Mouse (Mus musculus) heart, postnatal 36 days (tissue): ENCODE measurements at regions not wholly inside any gene's neighbourhood (a gene's known extent, or its start where the extent isn't known, plus 50 kb on each side); places are given as distances from the start of the nearest gene placed in this dataset.

ENCODE experiments used
- DNase-seq, 2 experiments: peaks; one replicate each; pipeline ENCODE4 v3.0.0; 2021 to 2022
- intact Hi-C: fragments of 180-260 bp; cut with DNase I; formaldehyde crosslinking; loops from one replicate; pipeline ENCODE4 v1.15.1; 2025

DNA sequence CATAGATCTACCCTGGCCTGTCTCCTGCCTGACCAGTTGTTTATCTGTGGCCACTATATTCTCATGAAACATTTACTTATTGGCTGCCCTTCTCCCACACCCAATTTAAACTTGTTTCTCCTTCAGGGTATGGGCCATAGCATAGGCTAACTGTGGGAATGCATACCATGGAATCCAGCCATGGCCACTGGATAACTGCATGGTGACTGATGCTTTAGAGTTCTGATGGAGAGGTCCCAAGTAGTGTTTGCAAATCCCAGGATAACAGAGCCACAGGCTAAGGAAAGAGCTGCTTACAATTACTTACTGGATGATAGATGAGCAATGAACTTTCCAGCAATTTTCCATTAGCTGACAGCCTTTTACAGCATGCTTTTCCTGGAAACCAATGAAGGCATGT is 139.5 kb upstream of the Sstr4 start:
- intact Hi-C loops = no loop called here
- DNase-seq = no peak

DNA sequence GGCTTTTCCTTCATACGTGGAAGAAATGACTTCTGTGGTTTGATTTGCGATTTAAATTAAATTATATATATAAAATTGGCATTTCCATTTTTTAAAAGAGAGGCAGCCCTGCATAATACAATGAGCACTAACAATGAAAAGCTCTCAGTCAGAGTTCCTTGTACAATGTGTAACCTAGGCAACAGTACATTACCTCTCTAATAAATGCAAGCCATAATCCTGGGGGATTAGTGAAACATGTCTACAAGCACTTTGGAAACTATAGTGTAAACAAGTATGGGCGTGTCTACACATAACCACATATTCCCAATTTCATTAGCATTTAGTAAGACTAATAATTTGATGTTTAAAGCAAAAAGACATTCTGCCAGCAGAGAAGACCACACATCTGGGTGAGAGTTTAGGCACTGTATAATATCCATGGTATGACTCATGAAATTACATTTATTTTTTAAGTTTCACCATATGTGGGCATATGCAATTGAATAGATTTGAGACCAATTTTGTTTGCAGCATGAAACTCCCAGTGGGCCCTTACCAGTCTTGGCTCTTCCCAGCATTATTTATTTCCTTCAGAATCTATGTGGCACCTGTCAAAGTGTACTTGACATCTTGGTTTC is 130.9 kb upstream of the Sstr4 start:
- intact Hi-C loops = no loop called here
- DNase-seq = no peak

DNA sequence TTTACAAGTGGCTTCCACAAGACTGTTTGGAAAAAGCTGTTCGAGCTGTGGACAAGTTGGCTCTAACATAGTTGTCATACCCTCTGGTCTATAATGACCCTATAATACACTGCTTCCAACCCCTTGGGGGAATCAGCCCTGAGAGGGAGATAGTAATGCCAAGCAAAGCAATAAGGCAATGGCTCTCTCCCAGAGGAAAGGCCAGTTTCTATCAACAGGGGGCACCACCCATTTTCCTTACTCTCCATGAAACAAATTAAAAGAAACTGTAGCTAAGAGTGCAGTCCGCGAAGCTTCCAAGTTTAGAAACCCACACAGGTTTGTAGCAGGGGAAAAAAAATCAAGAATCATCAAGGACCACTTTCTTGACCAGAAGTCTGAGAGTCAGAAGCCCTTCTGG is 115.9 kb upstream of the Sstr4 start:
- intact Hi-C loops = loop anchor here (5.0 kb wide), 3 partner anchors 48 to 157 kb away; partner anchors contain the start of gene Sstr4
- DNase-seq = peak in 1 of 2 experiments; percentile 19

GRCm38 (mm10) chr2:148290326-148290725 is 104.8 kb upstream of the Sstr4 start:
- no peak for DNase-seq
- intact Hi-C loops = no loop called here

DNA sequence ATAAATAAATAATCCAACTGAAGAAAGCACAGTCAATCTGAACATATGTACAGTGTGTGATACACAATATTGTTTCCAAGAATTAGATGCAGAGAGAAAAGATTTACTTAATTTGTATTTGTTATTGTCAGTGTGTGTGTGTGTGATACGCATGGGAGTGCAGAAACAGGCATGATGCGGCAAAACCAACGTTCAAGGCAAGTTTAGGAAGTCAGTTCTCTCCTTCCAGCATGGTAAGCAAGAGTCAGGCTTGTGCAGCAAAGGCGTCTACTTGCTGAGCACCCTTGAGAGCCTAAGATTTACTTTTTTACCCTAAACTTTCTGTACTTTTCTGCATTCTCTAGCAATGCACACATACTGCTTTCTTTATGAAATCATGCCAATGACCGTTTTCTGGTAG is 102.7 kb upstream of the Sstr4 start:
- intact Hi-C loops = no loop called here
- DNase-seq = no peak

DNA sequence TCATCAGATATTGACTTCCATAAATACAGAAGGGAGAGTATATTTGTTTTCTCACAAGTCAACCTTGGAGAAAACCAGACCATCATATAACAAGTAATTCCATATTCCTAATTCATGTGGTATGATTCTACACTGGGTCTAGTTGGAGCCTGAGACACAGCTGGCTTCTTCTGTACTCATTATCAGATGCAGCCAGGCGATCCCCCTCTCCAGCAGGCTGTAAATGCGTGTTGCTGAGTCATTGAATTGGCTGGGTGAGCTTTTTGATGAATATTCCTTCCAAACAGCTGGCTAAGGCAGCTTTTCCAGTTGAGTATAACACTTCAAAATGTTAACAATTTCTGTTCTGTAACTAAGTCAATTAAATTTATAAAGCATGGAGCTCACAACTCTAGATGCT is 102.2 kb upstream of the Sstr4 start:
- intact Hi-C loops = no loop called here
- no peak for DNase-seq

DNA sequence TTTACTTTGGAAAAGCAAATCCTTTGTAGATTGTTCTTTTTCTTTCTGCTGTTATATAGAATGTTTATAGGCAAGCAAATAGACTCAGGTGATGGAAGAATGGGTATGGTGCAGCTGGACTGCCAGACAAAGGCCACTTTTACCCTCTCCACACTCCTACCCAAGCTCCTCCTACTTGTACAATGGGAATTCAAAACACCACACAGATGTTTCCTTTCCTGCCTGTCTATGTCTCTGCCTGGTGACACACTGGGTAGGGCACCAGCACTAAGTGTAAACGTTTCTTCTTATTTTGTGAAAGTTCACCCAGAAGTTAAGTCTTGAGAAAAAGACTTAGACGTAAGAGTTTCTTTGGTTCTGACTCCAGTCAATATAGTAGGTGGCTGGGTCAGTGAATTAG is 94.3 kb upstream of the Sstr4 start:
- no peak for DNase-seq
- intact Hi-C loops = no loop called here

- DNase-seq = no peak
- intact Hi-C loops = no loop called here
Measured at GRCm38 (mm10) chr2:148312255-148312654, 82.9 kb upstream of the Sstr4 start.

DNA sequence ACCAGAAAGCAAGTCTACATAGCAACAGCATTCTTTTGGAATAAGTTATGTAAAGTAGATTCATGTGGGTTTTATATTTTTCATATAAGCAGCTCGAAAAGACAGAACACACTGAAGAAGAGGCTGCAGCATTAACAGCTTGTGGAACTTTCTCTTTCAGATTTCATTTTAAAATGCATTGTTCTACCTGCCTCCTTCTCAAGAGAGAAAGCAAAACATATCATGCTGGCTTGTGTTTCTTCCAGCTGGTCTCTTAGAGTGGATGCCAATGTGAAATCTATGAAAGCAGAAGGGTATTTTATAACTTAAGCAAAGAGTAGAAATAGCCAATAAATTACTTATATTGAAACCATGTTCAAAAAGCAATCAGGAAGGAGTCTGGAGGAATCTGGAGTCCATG is 74.2 kb upstream of the Sstr4 start:
- DNase-seq = no peak

DNA sequence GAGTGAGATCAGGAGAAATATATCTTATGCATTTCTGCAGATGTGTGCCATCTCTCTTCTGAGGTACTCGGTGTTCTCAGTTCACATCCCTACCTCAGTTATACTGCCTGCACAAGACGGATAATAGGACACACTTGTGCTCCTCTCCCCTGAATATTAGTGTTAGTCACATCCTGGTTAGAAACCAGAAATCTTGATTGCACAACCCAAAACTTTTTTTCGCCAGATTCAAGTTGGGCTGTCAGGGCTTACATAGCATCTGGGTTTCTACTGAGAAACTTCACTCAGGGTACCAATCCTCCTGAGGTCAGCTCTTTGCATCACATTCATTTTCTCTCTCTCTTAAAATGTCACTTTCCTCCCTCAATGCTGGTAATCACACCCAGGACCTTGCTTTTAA is 69.8 kb upstream of the Sstr4 start:
- intact Hi-C loops = loop anchor here (5.0 kb wide), 1 partner anchor 48 kb away; no protein-coding TSS in a partner anchor
- no peak for DNase-seq

More for the DNA sequence above, 74.2 kb upstream of the Sstr4 start:
- intact Hi-C loops = no loop called here

DNA sequence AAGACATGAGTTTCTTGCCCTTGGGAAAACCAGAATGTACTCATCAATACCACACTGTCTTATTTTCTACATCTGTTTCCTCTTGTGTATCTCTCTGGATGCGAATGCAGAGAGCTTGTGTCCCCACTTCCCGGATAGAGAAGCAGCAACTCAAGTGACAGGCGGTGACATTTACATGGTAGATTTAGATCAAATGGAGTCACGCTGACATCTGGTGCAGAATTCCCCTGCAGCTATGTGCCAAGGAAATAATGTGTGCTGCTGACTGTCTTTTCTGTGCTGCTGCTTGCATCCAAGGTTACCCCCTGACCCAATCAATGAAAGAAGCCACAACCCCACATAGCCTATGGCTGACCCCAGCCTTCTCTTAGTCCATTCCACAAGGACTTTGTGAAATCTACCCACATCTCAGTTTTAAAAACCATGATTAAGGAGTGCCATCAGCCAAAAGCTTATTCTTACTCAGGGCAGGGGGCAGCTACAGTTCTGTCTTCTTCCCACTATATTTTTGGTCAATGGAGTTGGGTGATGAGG is 69.2 kb upstream of the Sstr4 start:
- no peak for DNase-seq
- intact Hi-C loops = loop anchor here (5.0 kb wide), 1 partner anchor 49 kb away; no protein-coding TSS in a partner anchor

- DNase-seq = no peak
- intact Hi-C loops = loop anchor here (5.0 kb wide), 1 partner anchor 49 kb away; no protein-coding TSS in a partner anchor
Measured at GRCm38 (mm10) chr2:148326414-148326813, 68.7 kb upstream of the Sstr4 start.

- no peak for DNase-seq
- intact Hi-C loops = loop anchor here (5.0 kb wide), 1 partner anchor 50 kb away; no protein-coding TSS in a partner anchor
Measured at GRCm38 (mm10) chr2:148327552-148327951, 67.6 kb upstream of the Sstr4 start.

- DNase-seq = no peak
- intact Hi-C loops = no loop called here
Measured at GRCm38 (mm10) chr2:148330368-148330767, 64.8 kb upstream of the Sstr4 start.

GRCm38 (mm10) chr2:148334555-148334954 is 60.6 kb upstream of the Sstr4 start:
- DNase-seq = no peak
- intact Hi-C loops = no loop called here

- no peak for DNase-seq
- intact Hi-C loops = no loop called here
Measured at GRCm38 (mm10) chr2:148336626-148337025, 58.5 kb upstream of the Sstr4 start.

- intact Hi-C loops = no loop called here
Measured at GRCm38 (mm10) chr2:148338308-148338768, 56.8 kb upstream of the Sstr4 start.

DNA sequence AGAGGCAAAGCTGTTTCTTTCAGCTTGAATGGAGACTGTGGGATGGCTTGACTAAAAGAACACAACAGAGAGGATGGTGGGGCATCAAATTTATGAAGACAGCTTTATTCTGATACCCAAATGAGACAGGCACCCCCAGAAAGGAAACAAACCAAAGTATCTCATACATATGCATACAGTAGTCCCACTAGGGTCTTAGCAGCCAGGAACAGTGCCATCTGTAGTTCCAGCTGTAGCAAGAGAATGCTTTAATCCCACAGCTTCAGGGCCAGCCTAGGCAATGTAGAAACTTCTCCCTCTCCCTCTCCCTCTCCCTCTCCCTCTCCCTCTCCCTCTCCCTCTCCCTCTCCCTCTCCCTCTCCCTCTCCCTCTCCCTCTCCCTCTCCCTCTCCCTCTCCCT is 56.2 kb upstream of the Sstr4 start:
- DNase-seq = no peak
- intact Hi-C loops = no loop called here

More at GRCm38 (mm10) chr2:148338308-148338768, 56.8 kb upstream of the Sstr4 start:
- DNase-seq = peak; percentile 43 to 56

- intact Hi-C loops = loop anchor here (2.0 kb wide), 1 partner anchor 195 kb away; no protein-coding TSS in a partner anchor
- no peak for DNase-seq
Measured at GRCm38 (mm10) chr2:148344193-148344592, 51.0 kb upstream of the Sstr4 start.
